Mouse (Mus musculus) layer of hippocampus, adult 8-10 months (tissue): ENCODE results near the gene Osgin1. TPM values are rescaled to one million over a fixed set of nuclear protein-coding genes. Genes with fewer than 3 reads are reported as not detected.

Experiments used
- total RNA-seq, 4 experiments: library from RNA; stranded (reverse); gene quantifications; 2 replicates each; pipeline ENCODE4 v1.2.4; 2022

Osgin1 gene
- total RNA-seq, 4 experiments from 2014 or later = 0.22 to 1.2 (median 0.91) TPM

Other genes starting within 250 kb of the Osgin1 start
- gene Hsbp1, start 89.6 kb upstream of the Osgin1 start, total RNA-seq = 100 to 1,000 TPM; 307 to 316 (median 311) TPM
- gene Mlycd, start 39.2 kb upstream of the Osgin1 start, total RNA-seq = 10 to 100 TPM; 26.3 to 28.5 (median 27.2) TPM
- 100 to 1,000 TPM; 104 to 119 (median 115) TPM for gene Necab2, start 12.6 kb downstream of the Osgin1 start, total RNA-seq
- gene Slc38a8, start 67.6 kb downstream of the Osgin1 start, total RNA-seq = under 1 TPM in 3 of 4 experiments, not detected in 1; 0.23 to 0.41 (median 0.40) TPM
- gene Mbtps1, start 124.6 kb downstream of the Osgin1 start, total RNA-seq = 10 to 100 TPM; 75.6 to 83.8 (median 80.9) TPM
- gene Hsdl1, start 141.1 kb downstream of the Osgin1 start, total RNA-seq = 10 to 100 TPM; 43.8 to 51.8 (median 49.7) TPM
- gene Dnaaf1, start 141.1 kb downstream of the Osgin1 start, total RNA-seq = under 1 TPM; 0.13 to 0.43 (median 0.17) TPM
- 10 to 100 TPM; 10.7 to 11.8 (median 11.5) TPM for gene Taf1c, start 171.1 kb downstream of the Osgin1 start, total RNA-seq
- gene Adad2, start 178.6 kb downstream of the Osgin1 start, total RNA-seq = 1 to 10 TPM in 2 of 4 experiments, under 1 TPM in 2; 0.33 to 1.1 (median 0.71) TPM
- gene Kcng4, start 201.6 kb downstream of the Osgin1 start, total RNA-seq = 1 to 10 TPM; 1.7 to 3.8 (median 2.8) TPM
- 1 to 10 TPM; 5.9 to 7.8 (median 7.0) TPM for gene Wfdc1, start 232.2 kb downstream of the Osgin1 start, total RNA-seq